Mouse (Mus musculus): ENCODE data around the gene Chrne. TPM values are rescaled to one million over a fixed set of nuclear protein-coding genes. Genes with fewer than 3 reads are reported as not detected.
A peak's percentile ranks its signal among the peaks of the same experiment; 100 is the strongest.

Gene Chrne
- total RNA-seq, 1 experiment from 2014 or later = 1.7 TPM

DNA sequence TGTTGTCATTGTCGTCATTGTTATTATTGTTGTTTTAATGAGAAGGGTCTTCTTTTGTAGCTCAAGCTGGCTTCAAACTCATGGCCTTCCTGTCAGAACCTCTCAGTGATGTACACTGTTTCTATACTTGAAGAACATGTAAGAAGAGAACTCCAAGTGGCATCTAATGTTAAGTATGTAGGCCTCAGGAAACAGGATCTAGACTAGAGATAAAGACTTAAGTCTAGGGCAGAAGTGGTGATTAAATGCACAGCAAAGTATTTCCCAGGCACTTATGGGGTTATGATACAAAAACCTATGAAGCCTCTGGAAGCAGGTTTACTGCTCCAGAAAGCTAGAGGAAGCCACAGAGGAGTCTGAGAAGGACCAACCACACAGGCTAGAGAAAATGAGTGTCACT is 19.3 kb upstream of the Chrne start:
- no peak for ATAC-seq (ENCODE audit: extremely low read depth, insufficient number of reproducible peaks, low FRiP score, poor library complexity, severe bottlenecking)

DNA sequence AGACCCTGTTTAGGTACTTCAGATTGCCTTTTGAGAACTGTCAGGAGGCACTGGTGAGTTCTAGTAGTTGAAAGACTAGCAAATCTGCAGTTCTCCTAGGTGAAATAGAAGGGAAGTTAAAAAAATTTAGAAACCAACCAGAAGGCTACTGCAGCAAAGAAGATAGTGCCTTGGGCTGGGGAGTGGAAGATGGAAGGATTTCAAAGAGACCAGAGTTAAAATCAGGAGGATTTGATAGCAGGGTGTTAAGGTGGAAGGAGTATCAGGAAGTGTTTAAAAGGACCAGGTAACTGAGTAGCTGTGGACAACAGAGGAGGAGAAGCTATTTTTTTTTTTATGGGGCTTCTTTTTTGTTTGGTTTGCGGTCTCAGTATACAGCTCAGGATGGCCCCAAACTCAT is 18.7 kb upstream of the Chrne start:
- ATAC-seq (ENCODE audit: extremely low read depth, insufficient number of reproducible peaks, low FRiP score, poor library complexity, severe bottlenecking) = no peak

DNA sequence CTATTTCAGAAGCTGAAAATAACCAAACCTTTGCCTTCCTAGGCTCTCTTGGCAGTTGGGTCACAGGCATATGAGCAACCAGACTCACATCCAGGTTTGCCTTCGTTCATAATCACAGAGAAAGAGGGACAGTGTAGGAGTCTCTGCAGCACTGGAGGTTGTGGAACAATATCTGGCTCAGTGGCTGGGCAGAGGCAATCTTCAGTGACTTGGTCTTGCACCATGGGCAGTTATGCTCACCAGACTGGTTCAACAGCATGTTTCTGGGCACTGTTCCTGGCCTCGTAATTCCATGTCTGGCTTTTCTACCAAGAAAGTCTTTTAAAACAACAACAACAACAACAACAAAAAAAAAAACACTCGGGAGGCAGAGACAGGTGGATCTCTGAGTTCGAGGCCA is 16.6 kb upstream of the Chrne start:
- ATAC-seq (ENCODE audit: extremely low read depth, insufficient number of reproducible peaks, low FRiP score, poor library complexity, severe bottlenecking) = no peak

DNA sequence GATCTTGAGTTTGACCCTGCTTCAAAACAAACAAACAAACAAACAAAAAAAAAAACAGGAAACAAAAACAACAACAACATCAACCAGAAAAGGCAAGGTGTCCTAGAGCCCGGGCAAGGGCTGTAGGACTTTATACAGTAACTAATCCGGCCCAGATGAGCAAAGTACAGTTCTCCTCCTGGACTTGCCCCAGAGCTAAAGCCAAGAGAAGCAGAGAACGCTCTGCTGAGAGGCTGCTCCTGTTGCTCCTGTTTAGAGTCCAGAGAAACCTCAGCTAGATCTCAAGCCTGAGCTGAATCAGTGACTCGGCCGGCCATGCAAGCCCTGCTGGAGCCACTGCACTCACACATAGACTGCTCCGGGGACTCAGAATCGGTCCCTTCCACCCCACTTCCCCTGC is 11.1 kb upstream of the Chrne start:
- no peak for ATAC-seq (ENCODE audit: extremely low read depth, insufficient number of reproducible peaks, low FRiP score, poor library complexity, severe bottlenecking)

DNA sequence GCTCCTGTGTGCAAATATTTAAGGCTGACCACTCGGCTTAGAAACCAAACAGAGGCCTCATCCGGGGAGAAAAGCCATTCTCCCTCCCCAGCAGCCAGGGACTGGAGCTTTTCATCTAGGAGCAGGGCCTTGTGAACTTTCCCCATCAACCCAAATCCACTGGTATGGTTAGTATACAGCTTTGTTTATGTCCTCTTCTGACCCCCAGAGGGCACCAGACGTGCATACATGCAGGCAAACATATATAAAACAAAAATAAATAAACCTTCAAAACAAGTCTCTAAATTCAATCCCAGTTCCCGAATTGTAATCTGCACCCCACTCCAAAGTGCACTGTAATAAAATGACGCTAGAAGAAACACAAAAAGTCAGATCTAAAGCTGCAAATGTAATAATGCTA is 10.5 kb upstream of the Chrne start:
- peak; percentile 44; the same call in 1 of the 2 replicates for ATAC-seq (ENCODE audit: extremely low read depth, insufficient number of reproducible peaks, low FRiP score, poor library complexity, severe bottlenecking)

DNA sequence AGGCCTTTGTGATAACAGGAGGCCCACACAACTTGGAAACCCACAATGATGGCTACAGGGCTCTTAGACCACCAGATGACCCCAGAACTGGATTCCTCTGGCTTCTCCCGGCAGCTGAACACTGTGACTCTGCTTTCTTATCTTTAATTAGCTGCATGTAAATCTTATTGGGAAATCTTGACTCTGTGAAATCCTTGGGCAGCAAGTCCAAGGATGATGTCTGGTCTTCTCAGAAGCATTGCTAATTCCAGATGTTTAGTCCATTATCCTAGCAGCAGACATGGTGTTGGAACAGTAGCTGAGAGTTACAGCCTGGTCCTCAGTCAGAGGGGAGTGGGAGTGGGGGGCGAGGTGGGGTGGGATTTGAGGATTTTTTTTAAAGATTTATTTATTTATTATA is 9.4 kb upstream of the Chrne start:
- no peak for ATAC-seq (ENCODE audit: extremely low read depth, insufficient number of reproducible peaks, low FRiP score, poor library complexity, severe bottlenecking)

DNA sequence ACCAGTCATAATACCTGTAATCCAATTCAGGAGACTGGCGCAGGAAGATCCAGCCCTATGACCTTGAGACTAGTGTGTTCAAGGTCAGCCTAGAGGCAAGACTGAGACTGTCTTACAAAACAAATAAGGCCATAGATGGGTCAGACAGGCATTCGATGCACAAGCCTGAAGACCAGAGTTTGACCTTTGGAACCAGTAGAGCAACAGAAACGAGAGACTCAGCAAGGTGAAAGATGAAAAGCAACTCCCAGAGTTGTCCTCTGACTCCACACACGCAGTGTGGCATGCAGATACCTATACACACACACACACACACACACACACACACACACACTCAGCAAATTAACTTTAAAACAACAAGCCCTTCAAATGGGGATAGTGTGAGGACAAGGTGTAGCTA is 7.9 kb upstream of the Chrne start:
- ATAC-seq (ENCODE audit: extremely low read depth, insufficient number of reproducible peaks, low FRiP score, poor library complexity, severe bottlenecking) = no peak

DNA sequence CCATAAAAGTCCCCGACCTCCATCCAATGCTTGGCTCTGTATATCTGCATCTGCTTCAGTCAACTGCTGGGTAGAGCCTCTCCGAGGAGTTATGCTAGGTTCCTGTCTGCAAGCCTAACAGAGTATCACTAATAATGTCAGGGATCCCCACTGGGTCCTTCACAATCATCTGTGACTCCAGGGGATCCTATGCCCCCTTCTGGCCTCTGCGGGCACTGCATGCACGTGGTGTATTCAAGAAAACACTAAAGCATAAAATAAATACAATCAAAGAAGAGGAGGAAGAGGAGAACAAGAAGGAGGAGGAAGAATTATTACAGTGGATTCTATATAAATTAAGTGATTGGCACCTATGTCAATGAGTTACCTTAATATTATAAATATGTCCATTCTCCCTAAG is 6.5 kb upstream of the Chrne start:
- peak; percentile 60; the same call in 1 of the 2 replicates for ATAC-seq (ENCODE audit: extremely low read depth, insufficient number of reproducible peaks, low FRiP score, poor library complexity, severe bottlenecking)

DNA sequence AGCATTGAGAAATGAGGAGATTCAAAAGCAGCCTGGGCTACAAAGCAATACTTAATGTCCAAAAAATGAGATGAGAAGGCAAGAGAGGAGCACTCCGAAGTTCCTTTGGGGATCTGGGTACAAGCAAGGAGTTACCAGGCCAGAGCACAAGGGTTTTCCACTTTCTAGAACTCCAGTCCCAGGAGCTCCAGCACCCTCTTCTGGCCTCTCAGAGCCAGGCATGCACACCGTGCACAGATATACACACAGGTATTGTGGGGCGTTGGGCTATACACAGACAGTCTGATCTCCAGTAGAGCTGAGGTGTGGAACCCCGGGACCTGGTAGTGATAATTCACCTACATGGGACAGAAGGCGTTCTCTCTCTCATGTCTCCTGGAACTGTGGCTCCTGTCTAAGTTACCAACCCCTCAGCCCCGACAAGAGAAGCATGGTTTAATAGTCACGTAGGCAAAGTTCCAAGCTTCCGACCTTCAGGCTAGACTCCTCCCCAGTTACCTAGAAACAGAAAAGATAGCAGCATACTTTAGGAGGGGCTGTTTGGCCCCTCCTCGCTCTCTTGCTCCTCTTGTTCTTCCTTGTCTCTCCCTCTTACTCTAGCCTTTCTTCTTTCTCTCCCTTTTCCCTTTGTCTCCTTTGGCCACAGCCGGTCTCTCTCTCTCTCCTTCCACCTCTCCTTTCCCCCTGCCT is 4.2 kb upstream of the Chrne start:
- no peak for ATAC-seq (ENCODE audit: extremely low read depth, insufficient number of reproducible peaks, low FRiP score, poor library complexity, severe bottlenecking)

DNA sequence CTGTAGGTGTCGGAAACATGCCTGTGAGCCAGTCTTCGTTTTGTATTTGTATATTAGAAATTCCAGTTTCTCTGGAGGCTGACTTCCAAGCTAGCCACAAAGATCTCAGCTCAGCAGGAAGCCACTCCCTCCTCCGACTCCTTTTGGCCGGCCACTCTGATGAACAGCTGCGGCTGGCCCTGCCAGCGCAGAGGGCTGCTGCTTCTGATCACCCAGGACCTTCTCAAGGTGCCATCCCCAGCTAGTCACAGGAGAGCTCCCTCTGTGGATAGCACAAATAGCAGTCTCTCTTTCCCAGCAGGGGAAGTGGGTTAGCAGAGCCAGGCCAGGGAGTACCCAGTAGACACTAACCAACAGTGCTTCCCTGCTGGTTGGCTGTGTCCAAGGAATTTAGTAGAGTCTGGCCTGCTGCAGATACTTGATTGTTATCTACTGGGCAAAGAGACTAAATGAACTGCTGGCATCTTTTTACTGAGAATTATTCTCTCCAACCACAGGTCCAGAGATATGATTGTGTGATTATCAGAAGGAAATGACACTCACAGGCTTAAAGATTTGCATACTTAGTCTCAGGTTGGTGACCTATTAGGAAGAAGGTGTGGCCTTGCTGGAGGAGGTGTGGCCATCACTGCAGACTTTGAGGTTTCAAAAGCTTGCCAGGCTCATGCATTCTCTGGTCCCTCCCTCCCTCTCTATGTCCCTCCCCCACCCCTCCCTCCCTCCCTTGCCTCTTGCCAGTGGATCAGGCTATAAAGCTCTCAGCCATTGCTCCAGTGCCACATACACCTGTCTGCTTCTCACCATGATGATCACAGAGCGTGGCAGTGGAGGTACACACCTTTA is 3.2 kb upstream of the Chrne start:
- peak; percentile 44 for ATAC-seq (ENCODE audit: extremely low read depth, insufficient number of reproducible peaks, low FRiP score, poor library complexity, severe bottlenecking)

DNA sequence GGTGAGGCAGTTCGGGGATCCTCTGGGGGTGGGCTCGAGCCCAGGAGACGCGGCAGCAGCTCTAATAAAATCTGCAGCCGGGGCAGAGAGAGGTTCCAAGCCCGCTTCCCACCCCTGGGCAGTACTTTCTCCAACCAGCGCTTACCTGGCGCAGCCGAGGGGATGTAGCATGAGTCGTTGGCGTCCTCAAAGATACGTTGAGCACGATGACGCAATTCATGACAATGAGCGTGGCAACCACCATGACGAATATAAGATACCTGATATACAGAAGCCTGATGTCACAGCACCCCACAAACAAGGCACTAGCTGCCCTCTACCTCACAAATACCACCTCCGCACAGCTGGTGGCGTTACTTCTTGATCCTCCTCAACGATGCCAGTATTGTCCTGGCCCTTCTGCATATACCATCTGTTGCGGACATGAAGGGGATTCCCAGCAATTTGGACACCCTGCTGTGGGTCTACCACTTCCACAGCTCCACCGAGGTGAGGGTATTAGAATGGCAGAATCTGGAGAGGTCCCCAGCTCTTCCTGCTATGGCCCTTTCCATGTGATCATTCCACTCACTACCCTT is 3.4 kb downstream of the Chrne start, which contains the start of gene 4930544D05Rik:
TSS of gene 4930544D05Rik (plus strand) at position 333 of the 578 bp plus-strand sequence.
- ATAC-seq (ENCODE audit: extremely low read depth, insufficient number of reproducible peaks, low FRiP score, poor library complexity, severe bottlenecking) = peak; percentile 23; the same call in 1 of the 2 replicates

DNA sequence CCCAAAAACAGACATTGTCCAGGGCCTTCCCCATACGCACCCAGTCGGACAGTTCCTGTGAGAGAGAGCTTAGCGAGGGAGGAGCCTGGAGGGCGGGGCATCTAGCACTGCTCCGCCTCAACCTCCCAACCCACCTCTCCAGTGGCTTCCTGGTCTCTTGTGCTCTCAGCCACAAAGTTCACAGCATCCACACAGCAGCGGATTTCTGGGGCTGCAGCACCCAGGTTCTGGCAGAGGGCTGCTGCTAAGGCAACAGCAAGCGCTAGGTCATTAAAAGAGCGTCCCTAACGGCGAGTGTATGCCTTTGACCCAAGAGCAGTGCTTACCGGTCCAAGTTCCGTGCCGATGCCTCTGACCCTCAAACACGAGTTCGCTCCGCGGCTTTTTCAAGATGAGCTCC is 3.9 kb downstream of the Chrne start:
- peak; percentile 83 for ATAC-seq (ENCODE audit: extremely low read depth, insufficient number of reproducible peaks, low FRiP score, poor library complexity, severe bottlenecking)

DNA sequence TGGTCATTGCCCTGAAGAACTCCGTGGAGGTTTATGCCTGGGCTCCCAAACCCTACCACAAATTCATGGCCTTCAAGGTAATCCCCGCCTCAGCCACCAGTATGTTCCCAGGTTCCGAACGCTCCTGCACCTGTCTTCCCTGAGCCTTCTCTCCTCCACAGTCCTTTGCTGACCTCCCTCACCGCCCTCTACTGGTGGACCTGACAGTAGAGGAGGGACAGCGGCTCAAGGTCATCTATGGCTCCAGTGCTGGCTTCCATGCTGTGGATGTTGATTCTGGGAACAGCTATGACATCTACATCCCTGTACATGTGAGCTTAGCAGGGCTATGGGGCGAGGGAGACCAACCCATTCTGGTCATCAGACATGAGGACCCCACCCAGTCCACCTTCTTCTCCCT is 6.5 kb downstream of the Chrne start:
- no peak for ATAC-seq (ENCODE audit: extremely low read depth, insufficient number of reproducible peaks, low FRiP score, poor library complexity, severe bottlenecking)

DNA sequence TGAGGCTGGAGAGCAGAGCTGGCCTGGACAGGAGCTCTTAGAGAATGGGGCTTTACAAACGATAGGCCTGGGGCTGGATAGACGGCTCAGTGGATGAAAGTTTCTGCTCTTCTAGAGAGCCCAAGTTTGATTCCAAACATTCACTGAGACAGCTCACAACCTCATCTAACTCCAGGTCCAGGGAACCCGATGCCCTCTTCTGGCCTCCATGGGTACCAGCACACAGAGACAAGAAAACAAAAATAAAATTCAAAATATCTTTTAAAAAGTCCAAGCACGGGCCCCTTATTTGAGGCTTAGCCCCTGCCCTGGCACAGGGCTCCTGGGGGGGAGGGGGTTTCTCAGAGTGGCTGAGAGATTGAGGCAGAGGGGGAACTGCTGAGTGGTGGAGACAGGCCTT is 8.3 kb downstream of the Chrne start:
- no peak for ATAC-seq (ENCODE audit: extremely low read depth, insufficient number of reproducible peaks, low FRiP score, poor library complexity, severe bottlenecking)

DNA sequence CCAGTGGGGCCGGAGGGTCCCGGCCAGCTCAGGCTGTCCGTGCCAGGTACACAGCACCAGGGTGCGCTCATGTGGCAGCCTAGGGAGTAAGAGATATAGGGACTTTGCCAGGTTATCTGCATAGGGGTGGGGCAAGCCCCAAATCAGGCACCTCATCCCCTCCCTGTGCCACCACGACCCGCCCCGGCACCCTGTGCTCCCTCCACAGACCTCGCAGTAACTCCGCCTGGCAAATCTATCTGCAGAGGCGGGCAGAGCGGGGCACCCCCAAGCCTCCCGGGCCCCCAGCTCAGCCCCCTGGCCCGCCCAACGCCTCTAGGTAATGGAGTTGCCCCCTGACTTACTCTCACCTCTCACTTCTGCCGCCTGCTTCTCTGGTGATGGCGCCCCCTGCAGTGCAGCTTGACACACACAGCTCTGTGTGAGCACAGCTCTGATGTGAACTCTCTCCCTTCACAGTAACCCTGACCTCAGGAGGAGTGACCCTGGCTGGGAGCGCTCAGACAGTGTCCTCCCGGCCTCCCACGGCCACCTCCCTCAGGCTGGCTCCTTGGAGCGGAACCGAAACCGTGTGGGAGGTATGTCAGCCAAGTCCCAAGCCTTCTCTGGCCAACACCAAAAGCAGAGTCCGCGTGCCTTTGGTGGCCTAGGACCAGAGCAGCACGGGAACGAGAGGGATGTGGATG is 10.5 kb downstream of the Chrne start:
- ATAC-seq (ENCODE audit: extremely low read depth, insufficient number of reproducible peaks, low FRiP score, poor library complexity, severe bottlenecking) = no peak

DNA sequence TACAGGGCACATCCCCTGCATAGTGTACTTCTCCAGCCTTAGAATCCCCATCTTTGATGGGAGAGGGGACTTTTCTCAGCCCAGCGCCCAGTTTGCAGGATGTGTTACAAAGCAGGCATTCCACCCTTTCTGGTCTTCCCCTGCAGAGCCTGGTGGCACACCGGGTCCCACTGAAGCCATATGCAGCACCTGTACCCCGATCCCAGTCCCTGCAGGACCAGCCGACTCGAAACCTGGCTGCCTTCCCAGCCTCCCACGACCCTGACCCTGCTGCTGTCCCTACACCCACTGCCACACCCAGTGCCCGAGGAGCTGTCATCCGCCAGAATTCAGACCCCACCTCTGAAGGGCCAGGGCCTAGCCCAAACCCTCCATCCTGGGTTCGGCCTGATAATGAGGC is 11.4 kb downstream of the Chrne start:
- ATAC-seq (ENCODE audit: extremely low read depth, insufficient number of reproducible peaks, low FRiP score, poor library complexity, severe bottlenecking) = no peak

DNA sequence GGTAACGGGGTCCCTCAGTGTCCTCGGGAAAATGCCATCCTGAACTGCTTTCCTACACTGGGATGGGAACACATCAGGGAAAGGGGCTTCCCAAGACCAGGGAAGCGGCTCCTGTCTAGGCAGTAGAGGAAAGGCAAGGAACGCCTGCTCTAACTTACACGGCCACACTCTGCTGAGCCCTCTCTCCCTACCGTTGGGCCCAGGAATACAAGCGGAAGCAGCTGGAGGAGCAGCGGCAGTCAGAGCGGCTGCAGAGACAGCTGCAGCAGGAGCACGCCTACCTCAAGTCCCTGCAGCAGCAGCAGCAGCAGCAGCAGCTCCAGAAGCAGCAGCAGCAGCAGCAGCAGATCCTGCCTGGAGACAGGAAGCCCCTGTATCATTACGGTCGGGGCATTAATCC is 12.3 kb downstream of the Chrne start:
- ATAC-seq (ENCODE audit: extremely low read depth, insufficient number of reproducible peaks, low FRiP score, poor library complexity, severe bottlenecking) = no peak

DNA sequence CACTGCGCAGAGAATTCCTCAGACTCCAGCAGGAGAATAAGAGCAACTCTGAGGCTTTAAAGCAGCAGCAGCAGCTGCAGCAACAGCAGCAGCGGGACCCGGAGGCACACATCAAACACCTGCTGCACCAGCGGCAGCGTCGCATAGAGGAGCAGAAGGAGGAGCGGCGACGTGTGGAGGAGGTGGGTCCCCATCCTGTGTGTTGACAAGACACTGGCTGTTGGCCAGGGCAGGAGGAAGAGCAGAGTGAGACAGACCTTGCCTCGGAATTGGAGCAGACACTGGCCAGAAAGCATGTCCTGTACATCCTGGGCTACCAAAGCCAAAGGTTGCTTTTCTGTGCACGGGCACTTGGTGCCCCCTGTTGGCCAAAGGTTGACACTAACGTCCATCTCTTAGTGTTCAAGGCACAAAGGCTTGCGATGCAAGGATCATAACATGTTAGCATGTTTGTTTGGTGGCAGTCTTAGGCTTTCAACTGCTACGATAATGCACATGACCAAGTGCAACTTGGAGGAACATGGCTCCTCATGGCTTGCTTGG is 13.9 kb downstream of the Chrne start:
- peak; percentile 45; the same call in 1 of the 2 replicates for ATAC-seq (ENCODE audit: extremely low read depth, insufficient number of reproducible peaks, low FRiP score, poor library complexity, severe bottlenecking)

DNA sequence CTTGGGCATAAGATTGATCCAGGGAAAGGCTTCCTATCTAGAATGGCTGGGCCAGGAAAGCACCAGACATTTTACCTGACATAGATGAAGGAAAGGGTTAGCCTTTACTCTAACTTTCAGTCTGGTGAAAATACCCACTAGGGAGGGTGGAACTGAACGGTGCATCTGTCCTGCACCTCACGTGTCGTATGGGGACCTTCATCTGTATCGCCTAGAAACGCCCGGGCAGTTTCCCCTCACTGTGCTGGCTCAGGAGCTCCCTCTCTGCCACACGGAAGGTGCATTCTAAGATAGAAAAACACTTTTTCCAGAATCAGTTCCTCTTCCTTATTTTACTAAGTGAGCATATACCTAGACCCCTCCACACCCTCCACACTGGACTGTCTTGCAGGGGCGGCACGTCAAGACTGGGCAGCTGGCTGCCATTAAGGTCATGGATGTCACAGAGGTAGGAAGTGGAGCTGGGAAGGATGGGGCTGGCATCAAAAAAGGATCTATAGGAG is 20.5 kb downstream of the Chrne start:
- ATAC-seq (ENCODE audit: extremely low read depth, insufficient number of reproducible peaks, low FRiP score, poor library complexity, severe bottlenecking) = no peak
